Mouse (Mus musculus) limb, embryonic 13.5 days (tissue): Measurements from ENCODE around the gene Tmod2. TPM values are rescaled to one million over a fixed set of nuclear protein-coding genes. Genes with fewer than 3 reads are reported as not detected.

Source experiments
- polyA plus RNA-seq: library from polyadenylated mRNA; unstranded; fragments of >200 nt; fragmentation: Nextera tagmentation; extraction: Ambion mirVana; gene quantifications from 2 replicates; pipeline ENCODE4 v1.2.1, GENCODE M21; 2015

Gene Tmod2
- polyA plus RNA-seq, 1 experiment from 2014 or later: 26.5 TPM

Other genes with a start within 250 kb of the Tmod2 start
- gene Mapk6, start 201.3 kb downstream of the Tmod2 start, polyA plus RNA-seq: 90.0 and 91.1 TPM in 2 replicates
- gene Leo1, start 169.8 kb downstream of the Tmod2 start, polyA plus RNA-seq: 46.5 and 50.2 TPM in 2 replicates
- 105 and 111 TPM in 2 replicates for gene Tmod3, start 51.7 kb downstream of the Tmod2 start, polyA plus RNA-seq
- 36.7 and 38.3 TPM in 2 replicates for gene Lysmd2, start 14.4 kb upstream of the Tmod2 start, polyA plus RNA-seq
- gene Scg3, start 72.7 kb upstream of the Tmod2 start, polyA plus RNA-seq: 0.57 and 0.84 TPM in 2 replicates
- 10.6 and 13.0 TPM in 2 replicates for gene Bmp5, start 164.0 kb upstream of the Tmod2 start, polyA plus RNA-seq